Mouse (Mus musculus): Measurements from ENCODE around the gene Mdk. TPM values are rescaled to one million over a fixed set of nuclear protein-coding genes. Genes with fewer than 3 reads are reported as not detected.
A peak's percentile ranks its signal among the peaks of the same experiment; 100 is the strongest.

Mdk gene
- 119 and 128 TPM in 2 replicates for polyA plus RNA-seq (2015; fragmentation: Nextera tagmentation; extraction: Ambion mirVana)

GRCm38 (mm10) chr2:91932160-91932711, at the start of gene Mdk:
Gene Mdk, minus strand, starts transcription at chr2:91932297.
- Histone ChIP-seq H3K9me3 (ENCODE audit: control insufficient read depth) (no peaks in the 10 kb centered on the region), H3K27ac (ENCODE audit: low read depth, low read length) (no peak within 1 kb of the TSS; the same call in none of the 2 replicates), H3K4me1 (replicated peaks; ENCODE audit: control insufficient read depth, insufficient read depth, low read length) (peaks cover 6% of the 10 kb centered on the region; the same call in 1 of the 2 replicates), H3K27me3 (replicated peaks; ENCODE audit: control insufficient read depth, insufficient read depth, low read length) (no peaks in the 10 kb centered on the region), H3K36me3 (ENCODE audit: control insufficient read depth, insufficient read depth) (peaks cover 45% of the 10 kb centered on the region), H3K4me3 (ENCODE audit: low read depth, low read length) (peak within 1 kb of the TSS; percentile 49), H3K9ac (ENCODE audit: low read depth, low read length) (peak within 1 kb of the TSS; percentile 56), H3K4me2 (replicated peaks; ENCODE audit: low read depth) (peak within 1 kb of the TSS; percentile 65)
- no peak for ATAC-seq
- no peak for TF ChIP-seq CTCF (IDR thresholded peaks at IDR 0.05; ENCODE audit: low read depth)
- WGBS: 11% methylated on average over 15 of the region's 16 CpGs

- Histone ChIP-seq H3K4me2 (replicated peaks; ENCODE audit: low read depth) (no peak overlapping the region), H3K9me3 (ENCODE audit: control insufficient read depth) (no peaks in the 10 kb centered on the region), H3K4me1 (replicated peaks; ENCODE audit: control insufficient read depth, insufficient read depth, low read length) (0 out of 2 replicates have a peak, but pooled peaks cover 8% of the 10 kb centered on the region), H3K9ac (ENCODE audit: low read depth, low read length) (no peak overlapping the region), H3K4me3 (ENCODE audit: low read depth, low read length) (no peak overlapping the region), H3K36me3 (ENCODE audit: control insufficient read depth, insufficient read depth) (no peaks in the 10 kb centered on the region; the same call in 1 of the 2 replicates), H3K27ac (ENCODE audit: low read depth, low read length) (no peak overlapping the region), H3K27me3 (replicated peaks; ENCODE audit: control insufficient read depth, insufficient read depth, low read length) (peaks cover 12% of the 10 kb centered on the region)
- 74% methylated on average over 5 of the region's 5 CpGs for WGBS
- no peak for ATAC-seq
- TF ChIP-seq CTCF (IDR thresholded peaks at IDR 0.05; ENCODE audit: low read depth): no peak
Observed at GRCm38 (mm10) chr2:91980830-91981229, 48.7 kb upstream of the Mdk start.

- H3K27me3 ChIP-seq (replicated peaks; ENCODE audit: control insufficient read depth, insufficient read depth, low read length): peaks cover 18% of the 10 kb centered on the region
- no peak for ATAC-seq
- H3K9ac ChIP-seq (ENCODE audit: low read depth, low read length): no peak overlapping the region
- no peaks in the 10 kb centered on the region; the same call in 1 of the 2 replicates for H3K36me3 ChIP-seq (ENCODE audit: control insufficient read depth, insufficient read depth)
- 51% methylated on average over 4 of the region's 4 CpGs for WGBS
- H3K4me3 ChIP-seq (ENCODE audit: low read depth, low read length): no peak overlapping the region
- no peak overlapping the region for H3K4me2 ChIP-seq (replicated peaks; ENCODE audit: low read depth)
- no peaks in the 10 kb centered on the region for H3K9me3 ChIP-seq (ENCODE audit: control insufficient read depth)
- H3K27ac ChIP-seq (ENCODE audit: low read depth, low read length): no peak overlapping the region
- TF ChIP-seq CTCF (IDR thresholded peaks at IDR 0.05; ENCODE audit: low read depth): no peak
- H3K4me1 ChIP-seq (replicated peaks; ENCODE audit: control insufficient read depth, insufficient read depth, low read length): 0 out of 2 replicates have a peak, but pooled peaks cover 5% of the 10 kb centered on the region
Observed at GRCm38 (mm10) chr2:91980245-91980644, 48.1 kb upstream of the Mdk start.

GRCm38 (mm10) chr2:91978547-91978946, 46.5 kb upstream of the Mdk start:
- Histone ChIP-seq H3K27ac (ENCODE audit: low read depth, low read length) (no peak overlapping the region), H3K36me3 (ENCODE audit: control insufficient read depth, insufficient read depth) (no peaks in the 10 kb centered on the region; the same call in 1 of the 2 replicates), H3K27me3 (replicated peaks; ENCODE audit: control insufficient read depth, insufficient read depth, low read length) (peaks cover 28% of the 10 kb centered on the region), H3K9me3 (ENCODE audit: control insufficient read depth) (no peaks in the 10 kb centered on the region), H3K4me1 (replicated peaks; ENCODE audit: control insufficient read depth, insufficient read depth, low read length) (no peaks in the 10 kb centered on the region), H3K9ac (ENCODE audit: low read depth, low read length) (no peak overlapping the region), H3K4me3 (ENCODE audit: low read depth, low read length) (no peak overlapping the region), H3K4me2 (replicated peaks; ENCODE audit: low read depth) (no peak overlapping the region)
- 40% methylated on average over 2 of the region's 2 CpGs for WGBS
- no peak for ATAC-seq
- TF ChIP-seq CTCF (IDR thresholded peaks at IDR 0.05; ENCODE audit: low read depth): no peak

- 73% methylated on average over 4 of the region's 4 CpGs for WGBS
- no peaks in the 10 kb centered on the region; the same call in 1 of the 2 replicates for H3K36me3 ChIP-seq (ENCODE audit: control insufficient read depth, insufficient read depth)
- H3K9ac ChIP-seq (ENCODE audit: low read depth, low read length): no peak overlapping the region
- H3K4me1 ChIP-seq (replicated peaks; ENCODE audit: control insufficient read depth, insufficient read depth, low read length): no peaks in the 10 kb centered on the region
- ATAC-seq: no peak
- no peak overlapping the region for H3K4me2 ChIP-seq (replicated peaks; ENCODE audit: low read depth)
- H3K27ac ChIP-seq (ENCODE audit: low read depth, low read length): no peak overlapping the region
- TF ChIP-seq CTCF (IDR thresholded peaks at IDR 0.05; ENCODE audit: low read depth): no peak
- peaks cover 28% of the 10 kb centered on the region for H3K27me3 ChIP-seq (replicated peaks; ENCODE audit: control insufficient read depth, insufficient read depth, low read length)
- no peaks in the 10 kb centered on the region for H3K9me3 ChIP-seq (ENCODE audit: control insufficient read depth)
- H3K4me3 ChIP-seq (ENCODE audit: low read depth, low read length): no peak overlapping the region
Observed at GRCm38 (mm10) chr2:91977960-91978359, 45.9 kb upstream of the Mdk start.

GRCm38 (mm10) chr2:91975581-91976541, 43.8 kb upstream of the Mdk start, which contains the start of gene Dgkz:
Gene Dgkz, minus strand, starts transcription at chr2:91975864.
- H3K4me1 ChIP-seq (replicated peaks; ENCODE audit: control insufficient read depth, insufficient read depth, low read length): peaks cover 12% of the 10 kb centered on the region
- H3K36me3 ChIP-seq (ENCODE audit: control insufficient read depth, insufficient read depth): no peaks in the 10 kb centered on the region
- no peak for ATAC-seq
- WGBS: 4% methylated on average over 78 of the region's 79 CpGs
- H3K4me2 ChIP-seq (replicated peaks; ENCODE audit: low read depth): peak within 1 kb of the TSS; percentile 68
- H3K4me3 ChIP-seq (ENCODE audit: low read depth, low read length): peak within 1 kb of the TSS; percentile 32
- H3K27me3 ChIP-seq (replicated peaks; ENCODE audit: control insufficient read depth, insufficient read depth, low read length): peaks cover 28% of the 10 kb centered on the region
- TF ChIP-seq CTCF (IDR thresholded peaks at IDR 0.05; ENCODE audit: low read depth): no peak
- H3K9me3 ChIP-seq (ENCODE audit: control insufficient read depth): no peaks in the 10 kb centered on the region
- peak within 1 kb of the TSS; percentile 35; the same call in 1 of the 2 replicates for H3K9ac ChIP-seq (ENCODE audit: low read depth, low read length)
- no peak within 1 kb of the TSS for H3K27ac ChIP-seq (ENCODE audit: low read depth, low read length)

All from intestine, postnatal 0 days (tissue).